Mouse (Mus musculus) retina, adult 2 months (tissue): ENCODE measurements at regions not wholly inside any gene's neighbourhood (a gene's known extent, or its start where the extent isn't known, plus 50 kb on each side); places are given as distances from the start of the nearest gene placed in this dataset.
"Not testable (repeated sequence)": the region's sequence is repeated elsewhere in the genome, so short reads cannot be mapped to it uniquely, and the experiment has no call there.

ENCODE experiments used
- DNase-seq: peaks from one replicate; pipeline ENCODE4 v3.0.0-alpha.2; 2012; ENCODE audit warnings: low read depth, low spot score

GRCm38 (mm10) chr8:20436956-20437355 is 73.9 kb upstream of the Gm15319 start:
- not testable (repeated sequence) for DNase-seq

GRCm38 (mm10) chr8:20433236-20433635 is 70.2 kb upstream of the Gm15319 start:
- DNase-seq, result not testable (repeated sequence)

- not testable (repeated sequence) for DNase-seq
These were observed 66.5 kb upstream of the Gm15319 start for GRCm38 (mm10) chr8:20429469-20429868.

- DNase-seq, result peak; percentile 38
These were observed 61.9 kb upstream of the Gm15319 start for GRCm38 (mm10) chr8:20424903-20425222.

GRCm38 (mm10) chr8:20424104-20424902 is 61.3 kb upstream of the Gm15319 start:
- DNase-seq, result peak; percentile 100

GRCm38 (mm10) chr8:20420807-20421206 is 57.8 kb upstream of the Gm15319 start:
- DNase-seq, result not testable (repeated sequence)
